Mouse (Mus musculus): ENCODE measurements around the gene Rnf10.

Gene Rnf10

GRCm38 (mm10) chr5:115203735-115204561 lies 68.8 kb downstream of the Rnf10 start:
- DNase-seq (ENCODE audit: low read depth, low spot score), result peak; percentile 19

GRCm38 (mm10) chr5:115194626-115195221 lies 78.0 kb downstream of the Rnf10 start:
- no peak for DNase-seq (ENCODE audit: low read depth, low spot score)

GRCm38 (mm10) chr5:115193669-115194625 lies 78.8 kb downstream of the Rnf10 start, which contains the start of gene Cabp1:
Gene Cabp1, minus strand, starts transcription at chr5:115194381.
- peak; percentile 74 for DNase-seq (ENCODE audit: low read depth, low spot score)

GRCm38 (mm10) chr5:115193226-115193625 lies 79.5 kb downstream of the Rnf10 start:
- peak; percentile 60 for DNase-seq (ENCODE audit: low read depth, low spot score)

- DNase-seq (ENCODE audit: low read depth, low spot score), result no peak
Observed at GRCm38 (mm10) chr5:115192828-115193195, 79.9 kb downstream of the Rnf10 start.

GRCm38 (mm10) chr5:115191880-115192827 lies 80.5 kb downstream of the Rnf10 start:
- no peak for DNase-seq (ENCODE audit: low read depth, low spot score)

All from CD4-positive helper T cell, adult 2 months (primary cell).